Mouse (Mus musculus) midbrain, embryonic 16.5 days (tissue): Measurements from ENCODE around the gene Vmn1r3. TPM values are rescaled to one million over a fixed set of nuclear protein-coding genes. Genes with fewer than 3 reads are reported as not detected.
"Not testable (repeated sequence)": the region's sequence is repeated elsewhere in the genome, so short reads cannot be mapped to it uniquely, and the experiment has no call there.

ENCODE experiments used
- ATAC-seq: fragments of 200-750 bp; cut with Nextera tagmentation; 2 replicates; pipeline ENCODE4 v1.8.0; 2017; ENCODE audit warnings: moderate TSS enrichment
- H3K27ac ChIP-seq: fragments of 300-500 bp; sonication (generic); 2 replicates; pipeline ENCODE4 v1.5.1; 2014; ENCODE audit warnings: mild to moderate bottlenecking, low read length, mixed read lengths
- H3K27me3 ChIP-seq: fragments of 300-500 bp; sonication (generic); 2 replicates; pipeline ENCODE4 v1.6.1; 2014; ENCODE audit warnings: low read depth, low read length, mixed read lengths; ENCODE audit not compliant: control insufficient read depth, insufficient read depth
- H3K36me3 ChIP-seq: fragments of 300-500 bp; sonication (generic); 2 replicates; pipeline ENCODE4 v1.6.1; 2014; ENCODE audit warnings: mild to moderate bottlenecking, low read length, moderate library complexity, mixed read lengths; ENCODE audit not compliant: control insufficient read depth, insufficient read depth
- H3K4me1 ChIP-seq: fragments of 300-500 bp; sonication (generic); 2 replicates; pipeline ENCODE4 v1.6.1; 2014; ENCODE audit warnings: mild to moderate bottlenecking, low read length, mixed read lengths; ENCODE audit not compliant: control insufficient read depth, insufficient read depth
- H3K4me2 ChIP-seq: fragments of 300-500 bp; sonication (generic); 2 replicates; pipeline ENCODE4 v1.6.1; 2014; ENCODE audit warnings: mild to moderate bottlenecking, low read length, mixed read lengths
- H3K4me3 ChIP-seq: fragments of 300-500 bp; sonication (generic); 2 replicates; pipeline ENCODE4 v1.5.1; 2014; ENCODE audit warnings: low read depth, mild to moderate bottlenecking, low read length, moderate library complexity, mixed read lengths
- H3K9ac ChIP-seq: fragments of 300-500 bp; sonication (generic); 2 replicates; pipeline ENCODE4 v1.6.1; 2014; ENCODE audit warnings: low read depth, low read length, mixed read lengths
- H3K9me3 ChIP-seq: fragments of 300-500 bp; sonication (generic); replicated peaks from 2 replicates; pipeline ENCODE4 v1.6.1; 2014; ENCODE audit warnings: mild to moderate bottlenecking, low read length, mixed read lengths; ENCODE audit not compliant: control insufficient read depth, poor library complexity, severe bottlenecking
- WGBS: fragments of 180-500 bp; shearing (Covaris S2); extraction: QIAGEN DNeasy Blood & Tissue Kit; methylation state at CpG from one replicate; pipeline ENCODE4 v1.1.7; 2014; 5-methylcytosine and 5-hydroxymethylcytosine counted together
- polyA plus RNA-seq: library from polyadenylated mRNA; unstranded; fragments of >200 nt; fragmentation: Nextera tagmentation; extraction: Ambion mirVana; gene quantifications from 2 replicates; pipeline ENCODE4 v1.2.1, GENCODE M21; 2015

The Vmn1r3 gene
- polyA plus RNA-seq, 1 experiment from 2014 or later = not detected

GRCm38 (mm10) chr4:3223483-3224209, 38.5 kb upstream of the Vmn1r3 start:
- not testable (repeated sequence) for H3K4me2 ChIP-seq

GRCm38 (mm10) chr4:3216382-3216781, 31.2 kb upstream of the Vmn1r3 start:
- H3K9ac ChIP-seq, H3K4me2 ChIP-seq, H3K27ac ChIP-seq, ATAC-seq, H3K4me1 ChIP-seq, H3K36me3 ChIP-seq, H3K4me3 ChIP-seq, H3K9me3 ChIP-seq, H3K27me3 ChIP-seq: not testable (repeated sequence)
- 75% methylated on average over 2 of the region's 2 CpGs for WGBS

More at GRCm38 (mm10) chr4:3223483-3224209, 38.5 kb upstream of the Vmn1r3 start:
- ATAC-seq, H3K9ac ChIP-seq, H3K4me3 ChIP-seq, H3K27ac ChIP-seq, H3K27me3 ChIP-seq, H3K4me1 ChIP-seq, H3K36me3 ChIP-seq: not testable (repeated sequence)
- WGBS = 62% methylated on average over 5 of the region's 9 CpGs
- peaks cover 25% of the 10 kb centered on the region for H3K9me3 ChIP-seq

- H3K4me3 ChIP-seq, H3K4me2 ChIP-seq, H3K9ac ChIP-seq, H3K36me3 ChIP-seq, H3K27me3 ChIP-seq, H3K9me3 ChIP-seq, H3K27ac ChIP-seq, ATAC-seq, H3K4me1 ChIP-seq: not testable (repeated sequence)
- 82% methylated on average over 4 of the region's 4 CpGs for WGBS
These were observed 28.2 kb upstream of the Vmn1r3 start for GRCm38 (mm10) chr4:3213349-3213748.

GRCm38 (mm10) chr4:3209643-3210217, 24.6 kb upstream of the Vmn1r3 start:
- H3K9ac ChIP-seq, H3K27ac ChIP-seq, H3K4me1 ChIP-seq, ATAC-seq, H3K36me3 ChIP-seq, H3K4me2 ChIP-seq, H3K4me3 ChIP-seq, H3K27me3 ChIP-seq, H3K9me3 ChIP-seq: not testable (repeated sequence)
- WGBS = 44% methylated on average over 1 of the region's 1 CpGs

GRCm38 (mm10) chr4:3176746-3177490, 8.2 kb downstream of the Vmn1r3 start:
- ATAC-seq, H3K4me2 ChIP-seq, H3K9ac ChIP-seq, H3K27ac ChIP-seq, H3K27me3 ChIP-seq, H3K36me3 ChIP-seq, H3K4me3 ChIP-seq, H3K4me1 ChIP-seq: not testable (repeated sequence)
- 88% methylated on average over 10 of the region's 10 CpGs for WGBS
- peaks cover 35% of the 10 kb centered on the region for H3K9me3 ChIP-seq

- H3K27ac ChIP-seq, ATAC-seq, H3K4me1 ChIP-seq, H3K4me3 ChIP-seq, H3K27me3 ChIP-seq, H3K9ac ChIP-seq, H3K4me2 ChIP-seq, H3K36me3 ChIP-seq: not testable (repeated sequence)
- peaks cover 35% of the 10 kb centered on the region for H3K9me3 ChIP-seq
- WGBS = 89% methylated on average over 6 of the region's 6 CpGs
These were observed 9.0 kb downstream of the Vmn1r3 start for GRCm38 (mm10) chr4:3176195-3176594.

- not testable (repeated sequence) for H3K4me2 ChIP-seq, H3K9ac ChIP-seq, H3K36me3 ChIP-seq, H3K27ac ChIP-seq, H3K4me3 ChIP-seq, H3K4me1 ChIP-seq, ATAC-seq, H3K27me3 ChIP-seq
- WGBS = 92% methylated on average over 5 of the region's 8 CpGs
- H3K9me3 ChIP-seq = peaks cover 34% of the 10 kb centered on the region
These were observed 9.4 kb downstream of the Vmn1r3 start for GRCm38 (mm10) chr4:3175756-3176155.

GRCm38 (mm10) chr4:3174586-3174985, 10.6 kb downstream of the Vmn1r3 start:
- WGBS = 82% methylated on average over 4 of the region's 4 CpGs
- H3K27me3 ChIP-seq, H3K36me3 ChIP-seq, H3K27ac ChIP-seq, H3K4me2 ChIP-seq, H3K4me1 ChIP-seq, H3K4me3 ChIP-seq, H3K9ac ChIP-seq, ATAC-seq: not testable (repeated sequence)
- H3K9me3 ChIP-seq = peaks cover 27% of the 10 kb centered on the region

- not testable (repeated sequence) for H3K9ac ChIP-seq, H3K4me3 ChIP-seq, H3K4me1 ChIP-seq, H3K36me3 ChIP-seq, H3K27ac ChIP-seq, ATAC-seq, H3K27me3 ChIP-seq, H3K4me2 ChIP-seq
- WGBS = no CpG with 5 or more reads among the region's 1 CpGs
- H3K9me3 ChIP-seq = peaks cover 13% of the 10 kb centered on the region
These were observed 18.1 kb downstream of the Vmn1r3 start, which contains the start of gene Vmn1r2 for GRCm38 (mm10) chr4:3167020-3167419. TSS of gene Vmn1r2 (plus strand) at chr4:3167320.
